Mouse (Mus musculus) small intestine, adult 2 months (tissue): ENCODE results near the gene Rap1gds1.

Experiments used
- CTCF ChIP-seq: fragments of 200-500 bp; IDR thresholded peaks from 2 replicates; pipeline ENCODE4 v1.5.1; 2012; ENCODE audit warnings: low read depth, mild to moderate bottlenecking, control low read depth, inconsistent platforms, low read length, moderate library complexity, mixed read lengths; ENCODE audit not compliant: insufficient replicate concordance, insufficient read length; ENCODE audit errors: extremely low read depth
- POLR2A ChIP-seq: fragments of 200-500 bp; IDR thresholded peaks from 2 replicates; pipeline ENCODE4 v1.6.1; 2012; ENCODE audit warnings: low read depth, mild to moderate bottlenecking, control low read depth, inconsistent platforms, low read length, moderate library complexity

DNA sequence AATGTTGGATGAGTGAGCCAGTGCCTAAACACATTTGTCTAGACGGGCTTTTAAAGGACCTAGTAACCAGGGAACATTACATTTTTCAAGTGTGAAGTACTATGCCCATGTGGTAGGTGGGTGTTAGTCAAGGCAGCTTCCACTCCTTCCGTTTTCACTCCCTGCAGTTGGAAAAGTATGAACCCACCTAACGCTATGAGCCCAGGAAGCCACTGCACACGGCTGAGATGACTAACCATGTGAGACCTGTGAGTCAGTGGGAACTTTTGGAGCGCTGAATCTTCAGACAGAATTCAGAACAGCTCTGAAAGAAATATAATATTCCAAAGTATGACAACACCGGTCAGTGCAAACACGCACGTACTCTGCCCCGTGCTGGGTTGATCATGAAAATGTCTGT, 125.9 kb downstream of the Rap1gds1 start:
- no peak for TF ChIP-seq CTCF
- TF ChIP-seq POLR2A, result no peak
